Comparison of ENCODE assay signal across 28 mouse cellular contexts in the genomic region with DNA sequence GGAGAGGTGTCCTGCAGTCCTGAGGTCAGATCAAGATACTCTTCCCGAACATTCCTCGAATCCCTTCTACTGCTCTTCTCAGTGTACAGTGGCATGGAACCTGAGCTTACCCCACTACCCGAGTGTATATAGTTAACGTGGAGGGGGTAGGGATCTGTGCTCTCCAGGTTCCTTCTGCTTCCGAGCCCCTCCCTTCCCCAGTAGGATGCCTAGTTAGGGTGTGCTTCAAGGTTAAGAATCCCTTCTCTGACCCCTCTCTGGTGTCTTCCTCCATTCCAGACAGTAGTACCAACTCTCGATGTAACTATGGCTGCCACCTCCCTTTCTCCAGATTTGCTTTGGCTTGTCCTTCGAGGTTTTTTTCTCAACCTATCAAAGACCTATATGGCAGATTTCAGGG. TPM values are rescaled to one million over a fixed set of nuclear protein-coding genes. Genes with fewer than 3 reads are reported as not detected.
DNase-seq lines count a peak whose midpoint lies in the region; ATAC-seq and TF ChIP-seq lines count a peak whose summit lies in the region.
"Had no signal": no experiment of that assay in that cellular context is flagged by ENCODE, and none has a peak within 500 bp of the region (broad histone marks: within the 10 kb centered on the region; RNA-seq: fewer than 3 reads in every experiment).

No protein-coding gene starts in this region.

- 81% methylated on average over 7 of the region's 7 CpGs for WGBS in liver, embryonic 13.5 days (ENCODE audit: insufficient replicate concordance)
- WGBS in intestine, postnatal 0 days, result 86% methylated on average over 7 of the region's 7 CpGs
- 88% methylated on average over 7 of the region's 7 CpGs for WGBS in hindbrain, embryonic 10.5 days

- 0 out of 2 replicates have a peak overlapping the region, but pooled peaks have one; percentile 0 for H3K9ac ChIP-seq in liver, embryonic 13.5 days
- H3K9ac ChIP-seq in intestine, postnatal 0 days (ENCODE audit: low read depth, low read length), result no peak overlapping the region
- H3K9ac ChIP-seq: embryonic facial prominence, embryonic 15.5 days; heart, embryonic 15.5 days; hindbrain, embryonic 15.5 days had no signal

- H3K36me3 ChIP-seq in liver, embryonic 13.5 days, result peaks cover 10% of the 10 kb centered on the region
- peaks cover 36% of the 10 kb centered on the region for H3K36me3 ChIP-seq in E14TG2a.4 (ENCODE audit: insufficient read depth, low read length)
- no peaks in the 10 kb centered on the region for H3K36me3 ChIP-seq in intestine, postnatal 0 days (ENCODE audit: control insufficient read depth, insufficient read depth)
- peaks cover 15% of the 10 kb centered on the region for H3K36me3 ChIP-seq in hindbrain, embryonic 10.5 days
- H3K36me3 ChIP-seq: embryonic facial prominence, embryonic 15.5 days; heart, embryonic 15.5 days; hindbrain, embryonic 15.5 days had no signal

- ATAC-seq in liver, embryonic 13.5 days (ENCODE audit: low read depth), result no peak
- no peak for ATAC-seq in intestine, postnatal 0 days
- no peak for ATAC-seq in megakaryocyte progenitor cell, adult 5-6 weeks (replicated peaks; ENCODE audit: poor library complexity)
- ATAC-seq: forebrain, embryonic 14.5 days had no signal

- peaks cover 41% of the 10 kb centered on the region for H3K4me1 ChIP-seq in liver, embryonic 13.5 days (replicated peaks)
- peaks cover 59% of the 10 kb centered on the region for H3K4me1 ChIP-seq in E14TG2a.4 (replicated peaks; ENCODE audit: low read depth, low read length)
- peaks cover 17% of the 10 kb centered on the region; the same call in 1 of the 2 replicates for H3K4me1 ChIP-seq in intestine, postnatal 0 days (replicated peaks; ENCODE audit: control insufficient read depth, insufficient read depth, low read length)
- peaks cover 21% of the 10 kb centered on the region for H3K4me1 ChIP-seq in hindbrain, embryonic 10.5 days (replicated peaks)

- H3K9me3 ChIP-seq in liver, embryonic 13.5 days (replicated peaks), result no peaks in the 10 kb centered on the region
- no peaks in the 10 kb centered on the region for H3K9me3 ChIP-seq in E14TG2a.4 (ENCODE audit: low read length)
- H3K9me3 ChIP-seq in intestine, postnatal 0 days (ENCODE audit: control insufficient read depth), result no peaks in the 10 kb centered on the region
- H3K9me3 ChIP-seq in hindbrain, embryonic 10.5 days, result no peaks in the 10 kb centered on the region
- H3K9me3 ChIP-seq: embryonic facial prominence, embryonic 15.5 days; forebrain, embryonic 10.5 days; heart, embryonic 15.5 days; hindbrain, embryonic 15.5 days had no signal

- H3K27me3 ChIP-seq in liver, embryonic 13.5 days, result no peaks in the 10 kb centered on the region
- no peaks in the 10 kb centered on the region for H3K27me3 ChIP-seq in E14TG2a.4 (ENCODE audit: insufficient read depth, low read length)
- no peaks in the 10 kb centered on the region for H3K27me3 ChIP-seq in intestine, postnatal 0 days (replicated peaks; ENCODE audit: control insufficient read depth, insufficient read depth, low read length)
- H3K27me3 ChIP-seq in hindbrain, embryonic 10.5 days (ENCODE audit: insufficient read depth, poor library complexity, severe bottlenecking), result no peaks in the 10 kb centered on the region
- H3K27me3 ChIP-seq: embryonic facial prominence, embryonic 15.5 days; heart, embryonic 15.5 days; hindbrain, embryonic 15.5 days had no signal

- DNase-seq in liver, embryonic 13.5 days, result no peak
- no peak for DNase-seq in liver
- peak; percentile 56 for DNase-seq in ZHBTc4 (ENCODE audit: low read depth, low spot score)
- no peak for DNase-seq in left cerebral cortex, postnatal 25 days (ENCODE audit: low spot score in 2 of 2)
- no peak for DNase-seq in hindbrain, embryonic 10.5 days (ENCODE audit: low spot score)
- DNase-seq: adrenal gland, adult 2 months; adrenal gland, postnatal 25 days; cerebellum, adult 11 months; cerebellum, adult 8-10 months; cerebellum, postnatal 14 days; embryo, embryonic 11 days; gastrocnemius, adult 2 months; gastrocnemius, postnatal 36 days; heart, postnatal 14 days had no signal

- H3K4me2 ChIP-seq in liver, embryonic 13.5 days, result no peak overlapping the region
- H3K4me2 ChIP-seq in intestine, postnatal 0 days (replicated peaks; ENCODE audit: low read depth), result peak overlapping the region; percentile 38
- H3K4me2 ChIP-seq: embryonic facial prominence, embryonic 15.5 days; heart, embryonic 11.5 days; heart, embryonic 15.5 days; hindbrain, embryonic 15.5 days had no signal

- TF ChIP-seq CTCF in E14TG2a.4 (conservative IDR thresholded peaks at IDR 0.05; ENCODE audit: low read length), result no peak
- no peak for TF ChIP-seq CTCF in intestine, postnatal 0 days (IDR thresholded peaks at IDR 0.05; ENCODE audit: low read depth)

- intact Hi-C loops in left cerebral cortex, postnatal 25 days (cut with DNase I), result no loop called here

- no peak overlapping the region for H3K4me3 ChIP-seq in liver, embryonic 13.5 days (replicated peaks)
- H3K4me3 ChIP-seq in E14TG2a.4 (replicated peaks; ENCODE audit: low read length), result peak overlapping the region; percentile 92
- H3K4me3 ChIP-seq in intestine, postnatal 0 days (ENCODE audit: low read depth, low read length), result no peak overlapping the region
- no peak overlapping the region for H3K4me3 ChIP-seq in hindbrain, embryonic 10.5 days
- H3K4me3 ChIP-seq: embryonic facial prominence, embryonic 15.5 days; erythroblast, embryonic 14.5 days; forebrain, embryonic 10.5 days; gastrocnemius, adult 2 months; heart, embryonic 15.5 days; hindbrain, embryonic 15.5 days had no signal

- H3K27ac ChIP-seq in liver, embryonic 13.5 days, result no peak overlapping the region; the same call in 1 of the 2 replicates
- H3K27ac ChIP-seq in intestine, postnatal 0 days (ENCODE audit: low read depth, low read length), result peak overlapping the region; percentile 60; the same call in 1 of the 2 replicates
- H3K27ac ChIP-seq in hindbrain, embryonic 10.5 days, result no peak overlapping the region
- H3K27ac ChIP-seq: embryonic facial prominence, embryonic 15.5 days; forebrain, embryonic 10.5 days; gastrocnemius, adult 2 months; heart, embryonic 15.5 days; hindbrain, embryonic 15.5 days had no signal

RNA-seq across cellular contexts. Expression of a gene that starts 2.6 kb away (rescaled TPM):
- 2.9 and 3.6 TPM in 2 replicates for polyA plus RNA-seq in liver, embryonic 13.5 days (2015; fragmentation: Nextera tagmentation; extraction: Ambion mirVana)
- polyA plus RNA-seq in intestine, postnatal 0 days (2015; fragmentation: Nextera tagmentation; extraction: Ambion mirVana), result 2.5 and 2.6 TPM in 2 replicates
- 1 to 10 TPM; 7.6 to 9.0 TPM for total RNA-seq in left cerebral cortex, postnatal 25 days (2021)
- 16.6 and 17.0 TPM in 2 replicates for polyA plus RNA-seq in hindbrain, embryonic 10.5 days (2016; fragmentation: Nextera tagmentation; extraction: Ambion mirVana)
- total RNA-seq in megakaryocyte progenitor cell, adult 5-6 weeks (2015), result 3.1 and 4.4 TPM in 2 replicates
- 2.6 and 3.3 TPM in 2 replicates for total RNA-seq in megakaryocyte progenitor cell, adult 5-6 weeks (2017)

RNA-seq across cellular contexts. Expression of a gene that starts 14.7 kb away (rescaled TPM):
- polyA plus RNA-seq in liver, embryonic 13.5 days (2015; fragmentation: Nextera tagmentation; extraction: Ambion mirVana), result 3.3 and 3.6 TPM in 2 replicates
- polyA plus RNA-seq in intestine, postnatal 0 days (2015; fragmentation: Nextera tagmentation; extraction: Ambion mirVana), result 4.0 and 4.1 TPM in 2 replicates
- 10 to 100 TPM; 10.3 to 11.9 TPM for total RNA-seq in left cerebral cortex, postnatal 25 days (2021)
- polyA plus RNA-seq in hindbrain, embryonic 10.5 days (2016; fragmentation: Nextera tagmentation; extraction: Ambion mirVana), result 11.8 and 12.7 TPM in 2 replicates
- 3.9 and 4.0 TPM in 2 replicates for total RNA-seq in megakaryocyte progenitor cell, adult 5-6 weeks (2015)
- 6.5 and 8.5 TPM in 2 replicates for total RNA-seq in megakaryocyte progenitor cell, adult 5-6 weeks (2017)

RNA-seq across cellular contexts. Expression of a gene that starts 17.7 kb away (rescaled TPM):
- 4.5 and 4.9 TPM in 2 replicates for polyA plus RNA-seq in liver, embryonic 13.5 days (2015; fragmentation: Nextera tagmentation; extraction: Ambion mirVana)
- 0.18 and 0.22 TPM in 2 replicates for polyA plus RNA-seq in intestine, postnatal 0 days (2015; fragmentation: Nextera tagmentation; extraction: Ambion mirVana)
- not detected for total RNA-seq in left cerebral cortex, postnatal 25 days (2021)
- polyA plus RNA-seq in hindbrain, embryonic 10.5 days (2016; fragmentation: Nextera tagmentation; extraction: Ambion mirVana), result 0.11 and 0.26 TPM in 2 replicates
- total RNA-seq in megakaryocyte progenitor cell, adult 5-6 weeks (2015), result not detected in 2 replicates
- not detected in 2 replicates for total RNA-seq in megakaryocyte progenitor cell, adult 5-6 weeks (2017)
- total RNA-seq: adrenal gland, postnatal 25 days; common myeloid progenitor, adult 5-6 weeks; gastrocnemius, postnatal 36 days; heart, postnatal 14 days; hematopoietic stem cell, adult 5-6 weeks; MEL had no signal
- polyA plus RNA-seq: embryonic facial prominence, embryonic 11.5 days; erythroblast, embryonic 14.5 days; forebrain, embryonic 10.5 days; heart, embryonic 11.5 days; heart, embryonic 15.5 days had no signal

RNA-seq across cellular contexts. Expression of a gene that starts 18.6 kb away (rescaled TPM):
- 92.3 and 102 TPM in 2 replicates for polyA plus RNA-seq in liver, embryonic 13.5 days (2015; fragmentation: Nextera tagmentation; extraction: Ambion mirVana)
- polyA plus RNA-seq in intestine, postnatal 0 days (2015; fragmentation: Nextera tagmentation; extraction: Ambion mirVana), result 82.8 and 85.3 TPM in 2 replicates
- total RNA-seq in left cerebral cortex, postnatal 25 days (2021), result 100 to 1,000 TPM; 210 to 221 TPM
- 373 and 399 TPM in 2 replicates for polyA plus RNA-seq in hindbrain, embryonic 10.5 days (2016; fragmentation: Nextera tagmentation; extraction: Ambion mirVana)
- total RNA-seq in megakaryocyte progenitor cell, adult 5-6 weeks (2015), result 389 and 409 TPM in 2 replicates
- 506 and 507 TPM in 2 replicates for total RNA-seq in megakaryocyte progenitor cell, adult 5-6 weeks (2017)

RNA-seq across cellular contexts. Expression of a gene that starts 29.5 kb away (rescaled TPM):
- polyA plus RNA-seq in liver, embryonic 13.5 days (2015; fragmentation: Nextera tagmentation; extraction: Ambion mirVana), result 14.4 and 17.3 TPM in 2 replicates
- polyA plus RNA-seq in intestine, postnatal 0 days (2015; fragmentation: Nextera tagmentation; extraction: Ambion mirVana), result 11.2 and 11.6 TPM in 2 replicates
- total RNA-seq in left cerebral cortex, postnatal 25 days (2021), result 10 to 100 TPM; 34.4 to 37.1 TPM
- polyA plus RNA-seq in hindbrain, embryonic 10.5 days (2016; fragmentation: Nextera tagmentation; extraction: Ambion mirVana), result 31.3 and 34.4 TPM in 2 replicates
- total RNA-seq in megakaryocyte progenitor cell, adult 5-6 weeks (2015), result 11.4 and 13.8 TPM in 2 replicates
- total RNA-seq in megakaryocyte progenitor cell, adult 5-6 weeks (2017), result 7.8 and 9.8 TPM in 2 replicates
